Mouse (Mus musculus) myocyte (in vitro differentiated cells): Measurements from ENCODE around the gene Suox. TPM values are rescaled to one million over a fixed set of nuclear protein-coding genes. Genes with fewer than 3 reads are reported as not detected.

ENCODE experiments used
- H3K27me3 ChIP-seq: one replicate; pipeline ENCODE4 v1.6.1; 2011; ENCODE audit not compliant: control insufficient read depth, insufficient read depth, insufficient read length
- H3K36me3 ChIP-seq: one replicate; pipeline ENCODE4 v1.6.1; 2011; ENCODE audit not compliant: control insufficient read depth, insufficient read depth
- H3K4me2 ChIP-seq: one replicate; pipeline ENCODE4 v1.6.1; 2011; ENCODE audit warnings: low read depth, control low read depth
- H3K4me3 ChIP-seq: one replicate; pipeline ENCODE4 v1.5.1; 2011; ENCODE audit warnings: mild to moderate bottlenecking, control low read depth, moderate library complexity
- H3K79me2 ChIP-seq: one replicate; pipeline ENCODE4 v1.6.1; 2011; ENCODE audit not compliant: control insufficient read depth, insufficient read depth
- H3ac ChIP-seq: one replicate; pipeline ENCODE4 v1.6.1; 2011; ENCODE audit not compliant: control insufficient read depth, insufficient read length
- CEBPB ChIP-seq: IDR thresholded peaks from 2 replicates; pipeline ENCODE4 v1.6.1; 2011; ENCODE audit warnings: mild to moderate bottlenecking, moderate library complexity; ENCODE audit not compliant: poor library complexity, insufficient read depth, severe bottlenecking
- E2F4 ChIP-seq: IDR thresholded peaks from one replicate; pipeline ENCODE4 v1.6.1; 2011; ENCODE audit warnings: mild to moderate bottlenecking, control low read depth, moderate library complexity; ENCODE audit not compliant: insufficient read depth
- MAX ChIP-seq: IDR thresholded peaks from one replicate; pipeline ENCODE4 v1.6.1; 2011; ENCODE audit warnings: low read depth, mild to moderate bottlenecking, control low read depth
- MYOD1 ChIP-seq, 3 experiments: IDR thresholded peaks; one replicate each; pipeline ENCODE4 v1.6.1; 2011; ENCODE audit warnings: control low read depth in 2 of 3, low read depth in 2 of 3, mild to moderate bottlenecking in 2 of 3, moderate library complexity in 1 of 3; ENCODE audit not compliant: insufficient read length in 2 of 3, control insufficient read depth in 1 of 3
- MYOG ChIP-seq, 3 experiments: IDR thresholded peaks; one replicate each; pipeline ENCODE4 v1.6.1; 2011; ENCODE audit warnings: control low read depth in 2 of 3, low read depth in 2 of 3, mild to moderate bottlenecking in 2 of 3; ENCODE audit not compliant: insufficient read length in 2 of 3, control insufficient read depth in 1 of 3, insufficient read depth in 1 of 3
- POLR2A ChIP-seq: IDR thresholded peaks from one replicate; pipeline ENCODE4 v1.6.1; 2011; ENCODE audit warnings: low read depth, mild to moderate bottlenecking, control low read depth, moderate library complexity; ENCODE audit not compliant: insufficient read length
- POLR2AphosphoS2 ChIP-seq: IDR thresholded peaks from one replicate; pipeline ENCODE4 v1.6.1; 2011; ENCODE audit warnings: low read depth, control low read depth; ENCODE audit not compliant: insufficient read length
- REST ChIP-seq: IDR thresholded peaks from one replicate; pipeline ENCODE4 v1.6.1; 2011; ENCODE audit warnings: mild to moderate bottlenecking, control low read depth, moderate library complexity; ENCODE audit not compliant: insufficient read depth, insufficient read length
- SRF ChIP-seq: IDR thresholded peaks from one replicate; pipeline ENCODE4 v1.6.1; 2011; ENCODE audit warnings: low read depth; ENCODE audit not compliant: control insufficient read depth, insufficient read length
- TCF12 ChIP-seq: IDR thresholded peaks from one replicate; pipeline ENCODE4 v1.6.1; 2011; ENCODE audit warnings: mild to moderate bottlenecking, control low read depth; ENCODE audit not compliant: poor library complexity, insufficient read depth, severe bottlenecking
- TCF3 ChIP-seq: IDR thresholded peaks from one replicate; pipeline ENCODE4 v1.6.1; 2011; ENCODE audit warnings: low read depth, control low read depth; ENCODE audit not compliant: insufficient read length
- USF1 ChIP-seq: IDR thresholded peaks from one replicate; pipeline ENCODE4 v1.6.1; 2011; ENCODE audit warnings: low read depth, mild to moderate bottlenecking, control low read depth, moderate library complexity
- polyA plus RNA-seq: library from polyadenylated mRNA; unstranded; fragments of >200 nt; fragmentation: generic; extraction: Trizol; gene quantifications from one replicate; pipeline ENCODE4 v1.2.1, GENCODE M21; 2012; ENCODE audit warnings: missing spikeins

The Suox gene
- polyA plus RNA-seq, 1 experiment, result 23.3 TPM

DNA sequence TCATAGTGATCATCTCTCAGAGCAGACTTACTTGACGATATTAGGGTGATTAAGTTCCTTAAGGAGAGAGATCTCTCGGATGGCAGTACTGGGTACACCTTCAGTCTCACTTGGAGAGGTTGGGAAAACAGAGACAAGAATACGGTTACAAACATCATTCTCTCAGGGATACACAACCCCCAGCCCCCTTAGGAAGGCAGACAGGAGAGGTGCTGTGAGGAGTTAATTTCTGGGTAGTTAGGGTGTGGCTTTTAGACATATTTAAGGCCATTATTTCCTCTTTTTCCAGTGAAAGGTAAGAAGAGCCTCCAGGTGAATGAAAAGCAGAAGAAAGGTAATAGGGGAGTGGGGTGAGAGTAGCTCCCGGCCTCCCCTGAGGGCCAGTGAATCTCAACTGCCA lies 30.0 kb upstream of the Suox start, which contains the start of gene Pmel:
Gene Pmel (plus strand): TSS at position 301 of the 400 bp plus-strand sequence.
- Histone ChIP-seq H3K4me3 (peak within 1 kb of the TSS; percentile 75), H3K36me3 (peaks cover 21% of the 10 kb centered on the region), H3ac (peak within 1 kb of the TSS; percentile 3), H3K4me2 (peak within 1 kb of the TSS; percentile 89), H3K27me3 (no peaks in the 10 kb centered on the region), H3K79me2 (peaks cover 12% of the 10 kb centered on the region)
- TF ChIP-seq MYOD1 (IDR thresholded peaks at IDR 0.05; ENCODE audit: control insufficient read depth in 1 of 3, insufficient read length in 2 of 3, low read depth in 2 of 3) (no peak), USF1 (no peak), MAX (no peak), REST (no peak), TCF12 (no peak), SRF (no peak), MYOG (IDR thresholded peaks at IDR 0.05; ENCODE audit: control insufficient read depth in 1 of 3, insufficient read depth in 1 of 3, insufficient read length in 2 of 3, low read depth in 2 of 3) (no peak), POLR2A (no peak), TCF3 (no peak), E2F4 (no peak), CEBPB (no peak), POLR2AphosphoS2 (no peak)

DNA sequence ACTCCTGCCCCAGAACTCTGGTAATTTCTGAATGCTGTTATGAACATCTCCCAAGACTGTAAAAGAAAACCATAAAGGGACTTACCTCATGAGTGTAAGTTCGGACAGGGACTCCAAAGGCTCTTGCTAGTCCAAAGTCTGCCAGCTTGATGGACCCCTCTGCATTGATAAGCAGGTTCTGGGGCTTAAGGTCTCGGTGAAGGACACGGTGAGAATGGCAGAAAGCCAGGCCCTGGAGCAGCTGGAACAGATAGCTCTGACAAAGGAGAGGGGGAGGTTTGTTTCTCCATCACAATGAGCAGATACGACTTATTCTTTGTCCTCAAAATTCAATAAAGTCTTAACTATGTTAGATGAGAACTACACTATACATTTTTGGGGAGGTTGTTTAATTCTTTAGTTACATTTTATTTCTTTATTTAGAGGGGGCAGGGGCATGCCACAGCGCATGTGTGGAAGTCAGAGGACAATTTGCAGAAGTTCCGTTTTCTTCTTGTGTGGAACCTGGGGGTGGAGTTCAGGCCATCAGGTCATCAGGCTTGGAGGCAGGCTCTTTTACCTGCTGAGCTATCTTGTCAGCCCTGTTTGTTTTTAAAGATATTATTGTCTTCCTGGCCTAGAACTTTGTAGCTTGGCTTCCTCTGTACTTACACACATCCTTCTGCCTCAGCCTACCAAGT lies 28.6 kb upstream of the Suox start:
- Histone ChIP-seq H3K4me3 (no peak overlapping the region), H3K4me2 (peak overlapping the region; percentile 2), H3K79me2 (peaks cover 12% of the 10 kb centered on the region), H3K27me3 (no peaks in the 10 kb centered on the region), H3K36me3 (peaks cover 21% of the 10 kb centered on the region), H3ac (no peak overlapping the region)
- TF ChIP-seq MYOG (IDR thresholded peaks at IDR 0.05; ENCODE audit: control insufficient read depth in 1 of 3, insufficient read depth in 1 of 3, insufficient read length in 2 of 3, low read depth in 2 of 3), result peak in 1 of 3 experiments; percentile 20
- TF ChIP-seq MYOD1 (IDR thresholded peaks at IDR 0.05; ENCODE audit: control insufficient read depth in 1 of 3, insufficient read length in 2 of 3, low read depth in 2 of 3), result peak in 1 of 3 experiments; percentile 27
- TF ChIP-seq MAX, result no peak
- TF ChIP-seq USF1, result no peak

DNA sequence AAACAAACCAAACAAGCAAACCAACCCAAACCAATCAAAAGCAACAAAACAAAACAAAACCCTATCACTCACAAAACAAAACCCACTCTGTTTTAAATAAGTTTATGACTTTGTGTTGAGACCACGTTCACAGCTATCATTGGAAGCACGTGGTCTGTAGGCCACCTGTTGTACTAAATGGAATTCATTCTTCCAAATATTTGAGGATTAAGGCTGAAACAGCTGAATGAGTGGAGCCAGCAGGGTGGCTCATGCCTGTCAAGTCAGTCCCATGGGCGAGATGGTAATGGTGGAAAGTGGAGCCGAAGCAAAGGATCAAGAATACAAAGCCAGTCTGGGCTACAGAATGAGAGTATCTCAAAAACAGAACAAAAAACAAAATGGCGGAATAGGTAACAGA lies 26.8 kb upstream of the Suox start:
- H3ac ChIP-seq, result no peak overlapping the region
- H3K79me2 ChIP-seq, result peaks cover 12% of the 10 kb centered on the region
- no peak overlapping the region for H3K4me2 ChIP-seq
- no peaks in the 10 kb centered on the region for H3K27me3 ChIP-seq
- H3K4me3 ChIP-seq, result no peak overlapping the region
- TF ChIP-seq REST, result no peak
- no peak for TF ChIP-seq POLR2AphosphoS2
- no peak for TF ChIP-seq MAX
- peak; percentile 23 to 74 (median 60) for TF ChIP-seq MYOG (IDR thresholded peaks at IDR 0.05; ENCODE audit: control insufficient read depth in 1 of 3, insufficient read depth in 1 of 3, insufficient read length in 2 of 3, low read depth in 2 of 3)
- TF ChIP-seq CEBPB, result no peak
- no peak for TF ChIP-seq POLR2A
- no peak for TF ChIP-seq E2F4
- TF ChIP-seq MYOD1 (IDR thresholded peaks at IDR 0.05; ENCODE audit: control insufficient read depth in 1 of 3, insufficient read length in 2 of 3, low read depth in 2 of 3), result peak; percentile 5 to 85 (median 81)
- TF ChIP-seq USF1, result peak; percentile 55
- no peak for TF ChIP-seq TCF3
- TF ChIP-seq SRF, result no peak
- TF ChIP-seq TCF12, result peak; percentile 66
- H3K36me3 ChIP-seq, result peaks cover 21% of the 10 kb centered on the region

GRCm38 (mm10) chr10:128699611-128700010 lies 25.7 kb upstream of the Suox start:
- Histone ChIP-seq H3K4me3 (no peak overlapping the region), H3K36me3 (peaks cover 21% of the 10 kb centered on the region), H3K79me2 (peaks cover 22% of the 10 kb centered on the region), H3K27me3 (no peaks in the 10 kb centered on the region), H3K4me2 (no peak overlapping the region), H3ac (no peak overlapping the region)
- TF ChIP-seq MAX (no peak), POLR2A (no peak), USF1 (no peak), E2F4 (no peak), SRF (no peak), POLR2AphosphoS2 (no peak), MYOD1 (IDR thresholded peaks at IDR 0.05; ENCODE audit: control insufficient read depth in 1 of 3, insufficient read length in 2 of 3, low read depth in 2 of 3) (no peak), CEBPB (no peak), TCF3 (no peak)

DNA sequence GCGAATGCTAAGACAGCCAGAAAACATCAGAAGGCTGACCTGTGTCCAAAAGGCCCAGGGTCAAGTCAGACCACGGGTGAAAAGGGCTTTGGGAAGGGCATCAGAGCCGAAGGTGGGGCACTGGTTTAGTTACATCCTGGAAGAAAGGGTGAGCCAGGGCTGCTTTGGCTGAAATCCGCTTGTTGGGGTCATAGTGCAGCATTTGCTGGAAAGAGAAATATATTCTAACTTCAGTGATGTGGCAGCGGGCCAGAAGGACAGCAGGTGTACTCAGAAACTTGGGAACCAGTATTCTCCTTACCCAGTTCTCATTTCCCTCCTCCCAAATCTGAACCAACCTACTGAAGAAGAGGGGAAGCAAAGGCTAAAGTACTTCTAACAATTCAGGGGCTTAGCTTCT lies 25.1 kb upstream of the Suox start:
- H3K4me3 ChIP-seq, result no peak overlapping the region
- H3K79me2 ChIP-seq, result peaks cover 23% of the 10 kb centered on the region
- no peak overlapping the region for H3K4me2 ChIP-seq
- H3K27me3 ChIP-seq, result no peaks in the 10 kb centered on the region
- H3ac ChIP-seq, result no peak overlapping the region
- TF ChIP-seq USF1 (no peak), REST (no peak)
- peaks cover 21% of the 10 kb centered on the region for H3K36me3 ChIP-seq
